22 mouse cellular contexts compared by ENCODE assay signal in genomic region chr13:46241391-46242188, GRCm38 (mm10). TPM values are rescaled to one million over a fixed set of nuclear protein-coding genes. Genes with fewer than 3 reads are reported as not detected.
DNase-seq lines count a peak whose midpoint lies in the region; ATAC-seq and TF ChIP-seq lines count a peak whose summit lies in the region.
"Had no signal": no experiment of that assay in that cellular context is flagged by ENCODE, and none has a peak within 500 bp of the region (broad histone marks: within the 10 kb centered on the region; RNA-seq: fewer than 3 reads in every experiment).

No protein-coding gene starts in this region.

- H3K27ac ChIP-seq in forebrain, embryonic 13.5 days: no peak overlapping the region
- no peak overlapping the region for H3K27ac ChIP-seq in forebrain, embryonic 15.5 days (replicated peaks)
- no peak overlapping the region for H3K27ac ChIP-seq in kidney, adult 2 months (ENCODE audit: insufficient read depth, low read depth, low read length)
- no peak overlapping the region; the same call in 1 of the 2 replicates for H3K27ac ChIP-seq in midbrain, embryonic 15.5 days
- no peak overlapping the region for H3K27ac ChIP-seq in midbrain, postnatal 0 days (ENCODE audit: low read depth, low read length)
- no peak overlapping the region for H3K27ac ChIP-seq in midbrain, embryonic 16.5 days (ENCODE audit: low read length)
- H3K27ac ChIP-seq: heart, embryonic 10.5 days; limb, embryonic 12.5 days; liver, embryonic 13.5 days; lung, embryonic 15.5 days; midbrain, embryonic 12.5 days had no signal

- H3K9me3 ChIP-seq in forebrain, embryonic 13.5 days (replicated peaks): no peaks in the 10 kb centered on the region
- H3K9me3 ChIP-seq in forebrain, embryonic 15.5 days: no peaks in the 10 kb centered on the region
- H3K9me3 ChIP-seq in midbrain, embryonic 15.5 days: no peaks in the 10 kb centered on the region
- no peaks in the 10 kb centered on the region for H3K9me3 ChIP-seq in midbrain, postnatal 0 days (ENCODE audit: low read length)
- H3K9me3 ChIP-seq in midbrain, embryonic 16.5 days (replicated peaks; ENCODE audit: control insufficient read depth, low read length, poor library complexity, severe bottlenecking): no peaks in the 10 kb centered on the region
- H3K9me3 ChIP-seq: heart, embryonic 10.5 days; limb, embryonic 12.5 days; liver, embryonic 13.5 days; lung, embryonic 15.5 days; midbrain, embryonic 12.5 days had no signal

- H3K4me1 ChIP-seq in forebrain, embryonic 13.5 days: 0 out of 2 replicates have a peak, but pooled peaks cover 12% of the 10 kb centered on the region
- H3K4me1 ChIP-seq in forebrain, embryonic 15.5 days: no peaks in the 10 kb centered on the region
- H3K4me1 ChIP-seq in kidney, adult 2 months (ENCODE audit: control insufficient read depth, insufficient read depth, low read length): peaks cover 18% of the 10 kb centered on the region; the same call in 1 of the 2 replicates
- H3K4me1 ChIP-seq in midbrain, embryonic 15.5 days: peaks cover 11% of the 10 kb centered on the region
- H3K4me1 ChIP-seq in midbrain, postnatal 0 days (ENCODE audit: insufficient read depth, low read length): peaks cover 4% of the 10 kb centered on the region; the same call in 1 of the 2 replicates
- peaks cover 7% of the 10 kb centered on the region; the same call in 1 of the 2 replicates for H3K4me1 ChIP-seq in midbrain, embryonic 16.5 days (ENCODE audit: control insufficient read depth, insufficient read depth, low read length)
- H3K4me1 ChIP-seq: heart, embryonic 10.5 days; limb, embryonic 12.5 days; liver, embryonic 13.5 days; lung, embryonic 15.5 days had no signal

- no peak for TF ChIP-seq CTCF in kidney, adult 2 months (conservative IDR thresholded peaks at IDR 0.05; ENCODE audit: insufficient read depth, insufficient read length, low read depth, low read length)
- no peak for TF ChIP-seq CTCF in midbrain, postnatal 0 days (IDR thresholded peaks at IDR 0.05)

- no peak overlapping the region for H3K4me2 ChIP-seq in forebrain, embryonic 13.5 days
- no peak overlapping the region for H3K4me2 ChIP-seq in forebrain, embryonic 15.5 days (replicated peaks)
- no peak overlapping the region for H3K4me2 ChIP-seq in midbrain, embryonic 15.5 days
- no peak overlapping the region for H3K4me2 ChIP-seq in midbrain, postnatal 0 days (ENCODE audit: low read depth, low read length, poor library complexity, severe bottlenecking)
- H3K4me2 ChIP-seq in midbrain, embryonic 16.5 days (ENCODE audit: low read length): no peak overlapping the region
- H3K4me2 ChIP-seq: limb, embryonic 12.5 days; liver, embryonic 13.5 days; lung, embryonic 15.5 days; midbrain, embryonic 12.5 days had no signal

- ATAC-seq in forebrain, embryonic 13.5 days: 0 out of 2 replicates have a peak, but pooled peaks have one; percentile 41
- ATAC-seq in forebrain, embryonic 15.5 days (replicated peaks): no peak
- 0 out of 2 replicates have a peak, but pooled peaks have one; percentile 69 for ATAC-seq in midbrain, embryonic 15.5 days (replicated peaks)
- ATAC-seq in midbrain, postnatal 0 days (ENCODE audit: low FRiP score): no peak
- peak; percentile 64; the same call in 1 of the 2 replicates for ATAC-seq in midbrain, embryonic 16.5 days

- peak; percentile 56 for DNase-seq in kidney, adult 2 months
- no peak for DNase-seq in kidney, postnatal 4 days
- DNase-seq in midbrain, postnatal 0 days (ENCODE audit: low spot score): no peak
- DNase-seq in adrenal gland, postnatal 10 days: no peak
- DNase-seq: cerebellum, adult 9-10 months; gastrocnemius, postnatal 36 days; liver, embryonic 13.5 days; lung, postnatal 4 days; right cerebral cortex, postnatal 4 days; thymus, adult 2 months had no signal

- H3K36me3 ChIP-seq in forebrain, embryonic 13.5 days (ENCODE audit: poor library complexity, severe bottlenecking): no peaks in the 10 kb centered on the region
- H3K36me3 ChIP-seq in forebrain, embryonic 15.5 days: no peaks in the 10 kb centered on the region
- no peaks in the 10 kb centered on the region for H3K36me3 ChIP-seq in kidney, adult 2 months (ENCODE audit: control insufficient read depth, insufficient read depth, low read length)
- H3K36me3 ChIP-seq in midbrain, embryonic 15.5 days (replicated peaks): no peaks in the 10 kb centered on the region
- H3K36me3 ChIP-seq in midbrain, postnatal 0 days (ENCODE audit: insufficient read depth, low read length): no peaks in the 10 kb centered on the region
- H3K36me3 ChIP-seq in midbrain, embryonic 16.5 days (ENCODE audit: control insufficient read depth, insufficient read depth, low read length): no peaks in the 10 kb centered on the region
- H3K36me3 ChIP-seq: heart, embryonic 10.5 days; limb, embryonic 12.5 days; liver, embryonic 13.5 days; lung, embryonic 15.5 days; midbrain, embryonic 12.5 days had no signal

- TF ChIP-seq POLR2A in kidney, adult 2 months (IDR thresholded peaks at IDR 0.05; ENCODE audit: low read depth, low read length): no peak

- no peaks in the 10 kb centered on the region for H3K27me3 ChIP-seq in forebrain, embryonic 13.5 days
- H3K27me3 ChIP-seq in forebrain, embryonic 15.5 days: no peaks in the 10 kb centered on the region
- no peaks in the 10 kb centered on the region for H3K27me3 ChIP-seq in kidney, adult 2 months (replicated peaks; ENCODE audit: control insufficient read depth, insufficient read depth, low read length)
- no peaks in the 10 kb centered on the region for H3K27me3 ChIP-seq in midbrain, embryonic 15.5 days (replicated peaks)
- no peaks in the 10 kb centered on the region for H3K27me3 ChIP-seq in midbrain, postnatal 0 days (ENCODE audit: insufficient read depth, low read length)
- no peaks in the 10 kb centered on the region for H3K27me3 ChIP-seq in midbrain, embryonic 16.5 days (ENCODE audit: control insufficient read depth, insufficient read depth, low read depth, low read length)
- H3K27me3 ChIP-seq: limb, embryonic 12.5 days; liver, embryonic 13.5 days; lung, embryonic 15.5 days; midbrain, embryonic 12.5 days had no signal

- no peak overlapping the region for H3K4me3 ChIP-seq in forebrain, embryonic 13.5 days
- H3K4me3 ChIP-seq in forebrain, embryonic 15.5 days: no peak overlapping the region
- H3K4me3 ChIP-seq in kidney, adult 2 months (ENCODE audit: insufficient read depth, low read depth, low read length): no peak overlapping the region
- H3K4me3 ChIP-seq in midbrain, embryonic 15.5 days: no peak overlapping the region
- H3K4me3 ChIP-seq in midbrain, postnatal 0 days (ENCODE audit: low read depth, low read length): no peak overlapping the region
- H3K4me3 ChIP-seq in midbrain, embryonic 16.5 days (ENCODE audit: low read depth, low read length): no peak overlapping the region
- H3K4me3 ChIP-seq: heart, embryonic 10.5 days; limb, embryonic 12.5 days; liver, embryonic 13.5 days; lung, embryonic 15.5 days; midbrain, embryonic 12.5 days had no signal

- WGBS in forebrain, embryonic 13.5 days: 48% methylated on average over 9 of the region's 9 CpGs
- 39% methylated on average over 9 of the region's 9 CpGs for WGBS in forebrain, embryonic 15.5 days
- WGBS in kidney, adult 2 months: 44% methylated on average over 9 of the region's 9 CpGs
- WGBS in midbrain, embryonic 15.5 days: 37% methylated on average over 9 of the region's 9 CpGs
- 36% methylated on average over 9 of the region's 9 CpGs for WGBS in midbrain, postnatal 0 days
- 39% methylated on average over 9 of the region's 9 CpGs for WGBS in midbrain, embryonic 16.5 days

- no peak overlapping the region for H3K9ac ChIP-seq in forebrain, embryonic 13.5 days
- H3K9ac ChIP-seq in forebrain, embryonic 15.5 days (replicated peaks): no peak overlapping the region
- H3K9ac ChIP-seq in midbrain, embryonic 15.5 days: no peak overlapping the region
- no peak overlapping the region for H3K9ac ChIP-seq in midbrain, postnatal 0 days (replicated peaks; ENCODE audit: low read length, poor library complexity, severe bottlenecking)
- H3K9ac ChIP-seq in midbrain, embryonic 16.5 days (ENCODE audit: low read depth, low read length): no peak overlapping the region
- H3K9ac ChIP-seq: limb, embryonic 12.5 days; liver, embryonic 13.5 days; lung, embryonic 15.5 days; midbrain, embryonic 12.5 days had no signal

RNA-seq across cellular contexts. Expression of gene Stmnd1, which starts 31.9 kb away (rescaled TPM):
- not detected in 2 replicates for polyA plus RNA-seq in forebrain, embryonic 13.5 days (2015; fragmentation: Nextera tagmentation; extraction: Ambion mirVana)
- not detected in 2 replicates for polyA plus RNA-seq in forebrain, embryonic 15.5 days (2015; fragmentation: Nextera tagmentation; extraction: Ambion mirVana)
- 0.06 TPM in 1 of 2 replicates, not detected in the other for polyA plus RNA-seq in kidney, adult 2 months (2012; rRNA removed)
- polyA plus RNA-seq in midbrain, embryonic 15.5 days (2015; fragmentation: Nextera tagmentation; extraction: Ambion mirVana): not detected in 2 replicates
- total RNA-seq in midbrain, postnatal 0 days (2014; rRNA removed): 0.19 TPM in 1 of 2 replicates, not detected in the other
- not detected in 2 replicates for polyA plus RNA-seq in midbrain, postnatal 0 days (2015; fragmentation: Nextera tagmentation; extraction: Ambion mirVana)
- not detected in 2 replicates for polyA plus RNA-seq in midbrain, embryonic 16.5 days (2015; fragmentation: Nextera tagmentation; extraction: Ambion mirVana)
- under 1 TPM; 0.33 to 0.64 TPM for total RNA-seq in adrenal gland, postnatal 10 days (2021)
- total RNA-seq: common myeloid progenitor, adult 5-6 weeks; left cerebral cortex, postnatal 10 days had no signal
- polyA plus RNA-seq: embryonic facial prominence, embryonic 11.5 days; hindbrain, embryonic 11.5 days; liver, embryonic 13.5 days; midbrain, embryonic 12.5 days; thymus, adult 2 months had no signal

Comparison
In these comparisons a context has a peak if more than half of its experiments do, and no peak if none do; other contexts are left out.
1. ATAC-seq: peak in forebrain, embryonic 13.5 days (single experiment), midbrain, embryonic 15.5 days (single experiment) and midbrain, embryonic 16.5 days (single experiment); none in forebrain, embryonic 15.5 days (single experiment) and midbrain, postnatal 0 days (single experiment).